Mouse (Mus musculus) cerebellum, adult 2 months (tissue): ENCODE measurements around the gene Zdhhc1.

ENCODE experiments used
- CTCF ChIP-seq: fragments of 200-500 bp; IDR thresholded peaks from 2 replicates; pipeline ENCODE4 v1.5.1; 2011; ENCODE audit warnings: low read depth, mild to moderate bottlenecking, control low read depth, low read length, moderate library complexity, borderline replicate concordance; ENCODE audit not compliant: insufficient read depth
- POLR2A ChIP-seq: fragments of 200-500 bp; IDR thresholded peaks from 2 replicates; pipeline ENCODE4 v1.6.1; 2011; ENCODE audit warnings: low read length, control low read depth, borderline replicate concordance; ENCODE audit not compliant: insufficient read depth

- TF ChIP-seq POLR2A (no peak), CTCF (no peak)
Observed at GRCm38 (mm10) chr8:105533439-105533838, 36.7 kb upstream of the Zdhhc1 start.
